Mouse (Mus musculus) mature B cell (primary cell): ENCODE measurements around the gene Dync1li1.

Experiments used
- in situ Hi-C: fragments of 300-500 bp; cut with MboI; formaldehyde crosslinking; loops from 2 replicates; pipeline ENCODE4 v1.14.3; 2019

Dync1li1 gene

DNA sequence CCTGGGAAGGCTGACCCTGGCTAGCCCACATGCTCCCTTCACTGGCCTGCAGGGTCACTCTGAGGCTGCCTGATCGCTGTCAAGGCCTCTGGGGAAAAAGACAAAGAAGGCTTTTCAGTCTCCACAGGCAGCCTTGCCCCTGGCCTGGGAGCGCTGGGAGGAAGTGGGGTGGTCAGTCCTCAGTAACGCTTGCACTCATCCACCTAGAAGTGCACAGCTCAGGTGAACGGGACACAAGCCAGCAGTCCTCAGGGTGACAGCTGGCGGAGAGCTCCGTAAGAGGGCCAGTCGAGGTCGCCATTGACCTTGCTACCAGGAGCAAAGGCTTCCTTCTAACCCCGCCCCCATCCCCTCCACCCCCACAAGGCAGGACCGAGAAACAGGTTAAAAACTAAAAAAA lies 79.5 kb downstream of the Dync1li1 start:
- in situ Hi-C loops = no loop called here

DNA sequence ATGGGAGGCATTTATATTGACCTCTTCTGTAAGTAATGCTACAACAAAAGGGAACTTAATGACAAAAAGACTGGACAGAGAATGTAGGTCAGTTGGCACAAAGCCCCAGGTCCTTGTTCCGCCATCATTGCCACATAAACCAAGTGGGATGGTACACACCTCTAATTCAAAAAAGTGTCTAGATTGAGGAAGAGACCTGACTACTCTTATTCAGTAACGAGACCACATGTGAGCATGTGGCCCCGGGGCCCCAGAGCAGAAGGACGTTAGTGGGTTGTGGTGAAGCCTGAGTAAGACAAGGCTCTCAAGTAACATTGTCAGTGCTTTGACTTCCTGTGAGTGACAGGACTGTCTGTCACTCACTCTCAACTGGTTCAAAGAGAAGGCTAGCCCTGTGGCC lies 81.6 kb downstream of the Dync1li1 start:
- in situ Hi-C loops = no loop called here

DNA sequence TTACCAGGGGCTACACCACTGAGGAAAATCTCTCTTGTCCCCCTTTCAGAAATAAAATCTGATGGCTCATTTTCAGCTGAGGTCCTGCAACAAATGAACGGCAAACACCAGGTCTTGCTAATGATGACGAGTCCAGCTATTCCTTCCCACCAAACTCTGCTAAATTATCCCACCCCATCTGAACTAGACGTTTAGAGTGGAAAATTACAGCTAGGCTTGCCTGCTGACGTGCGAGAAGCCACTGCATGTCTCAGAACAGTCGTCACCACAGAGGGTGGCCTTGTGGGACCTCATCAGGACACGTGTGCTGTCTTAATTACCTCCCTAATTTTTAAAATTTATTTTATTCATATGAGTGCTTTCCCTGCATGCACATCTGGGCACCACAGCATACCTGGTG lies 83.0 kb downstream of the Dync1li1 start:
- in situ Hi-C loops = no loop called here
